Mouse (Mus musculus) bone marrow, adult 2 months (tissue): Measurements from ENCODE around the gene Aco1.

Source experiments
- CTCF ChIP-seq: fragments of 200-500 bp; IDR thresholded peaks from 2 replicates; pipeline ENCODE4 v1.5.1; 2011; ENCODE audit warnings: low read length, control low read depth; ENCODE audit not compliant: control insufficient read depth, insufficient read depth
- POLR2A ChIP-seq: fragments of 200-500 bp; IDR thresholded peaks from 2 replicates; pipeline ENCODE4 v1.6.1; 2011; ENCODE audit warnings: low read depth, mild to moderate bottlenecking, control low read depth, low read length, borderline replicate concordance; ENCODE audit not compliant: control insufficient read depth

DNA sequence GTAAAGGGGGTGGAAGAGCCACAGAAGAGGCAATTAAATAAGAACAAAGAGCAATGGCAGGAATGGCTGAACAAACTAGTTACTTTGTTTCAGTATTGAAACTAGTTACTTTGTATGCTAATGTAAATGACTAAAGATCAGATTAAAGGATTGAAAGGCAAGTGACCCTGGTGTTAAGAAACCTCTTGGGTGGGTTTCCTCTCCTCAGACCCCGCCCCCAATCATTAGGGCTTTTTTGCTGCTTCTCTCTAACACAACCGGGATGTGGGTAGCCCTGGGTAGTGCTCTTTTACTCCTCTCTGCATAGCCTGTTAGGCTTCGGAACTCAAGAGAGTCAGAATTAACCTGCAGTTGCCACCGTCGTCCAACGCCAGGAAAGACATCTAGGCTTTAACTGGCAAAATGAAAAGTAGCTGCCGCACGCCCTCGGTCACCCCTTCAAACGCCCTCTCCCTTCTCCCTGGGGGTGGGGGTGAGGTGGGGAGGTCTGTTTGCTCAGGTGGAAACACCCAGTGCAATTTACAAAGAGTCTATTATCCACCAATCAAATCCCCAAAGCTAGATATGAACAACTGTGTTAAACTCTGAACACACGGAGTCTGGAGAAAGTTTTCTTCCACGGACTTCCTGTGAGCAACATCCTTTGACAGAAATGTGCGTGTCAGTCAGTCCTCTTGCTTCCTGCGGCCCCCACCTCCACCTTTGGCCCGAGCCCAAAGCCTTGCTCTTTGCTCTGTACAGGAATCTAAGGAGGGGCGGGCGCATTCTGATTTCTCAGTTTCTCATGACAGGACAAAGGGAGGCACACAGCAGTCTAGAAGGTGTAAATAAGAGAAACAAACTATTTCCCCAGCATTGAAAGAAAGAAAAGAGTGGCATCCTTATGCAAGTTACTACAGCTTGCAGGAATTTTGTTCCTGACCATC is 95.9 kb downstream of the Aco1 start:
- TF ChIP-seq CTCF, result no peak
- no peak for TF ChIP-seq POLR2A
